Mouse (Mus musculus) urinary bladder, postnatal 4 days (tissue): ENCODE results near the gene Lins1.

Source experiments
- DNase-seq, 2 experiments: peaks; one replicate each; pipeline ENCODE4 v3.0.0; 2021 to 2022; ENCODE audit warnings: low spot score in 2 of 2

The Lins1 gene

GRCm38 (mm10) chr7:66729232-66729631 lies 39.5 kb downstream of the Lins1 start:
- DNase-seq, result no peak

GRCm38 (mm10) chr7:66733431-66733830 lies 43.7 kb downstream of the Lins1 start:
- no peak for DNase-seq

GRCm38 (mm10) chr7:66733882-66734281 lies 44.2 kb downstream of the Lins1 start:
- DNase-seq, result no peak

GRCm38 (mm10) chr7:66734466-66734865 lies 44.8 kb downstream of the Lins1 start:
- no peak for DNase-seq

GRCm38 (mm10) chr7:66734993-66735392 lies 45.3 kb downstream of the Lins1 start:
- DNase-seq, result no peak

GRCm38 (mm10) chr7:66737418-66737817 lies 47.7 kb downstream of the Lins1 start:
- DNase-seq, result no peak

GRCm38 (mm10) chr7:66741008-66741407 lies 51.3 kb downstream of the Lins1 start:
- DNase-seq, result no peak

- DNase-seq, result no peak
Measured at GRCm38 (mm10) chr7:66741412-66741811, 51.7 kb downstream of the Lins1 start.

GRCm38 (mm10) chr7:66743377-66743781 lies 53.7 kb downstream of the Lins1 start, which contains the start of gene Cers3:
Cers3 (plus strand) TSS chr7:66743504.
- no peak for DNase-seq

GRCm38 (mm10) chr7:66746972-66747371 lies 57.3 kb downstream of the Lins1 start:
- no peak for DNase-seq

GRCm38 (mm10) chr7:66749998-66750397 lies 60.3 kb downstream of the Lins1 start:
- no peak for DNase-seq

GRCm38 (mm10) chr7:66753816-66754215 lies 64.1 kb downstream of the Lins1 start:
- no peak for DNase-seq

GRCm38 (mm10) chr7:66755611-66756010 lies 65.9 kb downstream of the Lins1 start:
- DNase-seq, result no peak
